Mouse (Mus musculus): Measurements from ENCODE around the gene Tph1. TPM values are rescaled to one million over a fixed set of nuclear protein-coding genes. Genes with fewer than 3 reads are reported as not detected.
"Not testable (repeated sequence)": the region's sequence is repeated elsewhere in the genome, so short reads cannot be mapped to it uniquely, and the experiment has no call there.

The Tph1 gene
- total RNA-seq, 2 experiments from 2014 or later: 0.14 to 0.57 TPM

DNA sequence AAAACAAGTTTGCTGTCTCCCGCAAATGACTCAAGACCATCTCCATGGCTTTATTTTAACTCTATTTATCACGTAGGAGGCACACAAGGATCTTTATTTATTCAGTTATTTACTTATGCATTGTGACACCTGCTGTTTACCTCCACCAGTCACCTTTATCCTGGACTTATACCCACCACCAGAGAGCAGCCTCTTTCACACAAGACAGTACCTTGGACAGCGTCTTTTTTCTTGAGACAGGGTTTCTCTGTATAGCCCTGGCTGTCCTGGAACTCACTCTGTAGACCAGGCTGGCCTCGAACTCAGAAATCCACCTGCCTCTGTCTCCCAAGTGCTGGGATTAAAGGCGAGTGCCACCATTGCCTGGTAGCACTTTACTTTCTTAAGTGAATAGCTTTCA, 22.1 kb downstream of the Tph1 start:
- DNase-seq (ENCODE audit: extremely low spot score in 1 of 2, low spot score in 1 of 2): not testable (repeated sequence)

DNA sequence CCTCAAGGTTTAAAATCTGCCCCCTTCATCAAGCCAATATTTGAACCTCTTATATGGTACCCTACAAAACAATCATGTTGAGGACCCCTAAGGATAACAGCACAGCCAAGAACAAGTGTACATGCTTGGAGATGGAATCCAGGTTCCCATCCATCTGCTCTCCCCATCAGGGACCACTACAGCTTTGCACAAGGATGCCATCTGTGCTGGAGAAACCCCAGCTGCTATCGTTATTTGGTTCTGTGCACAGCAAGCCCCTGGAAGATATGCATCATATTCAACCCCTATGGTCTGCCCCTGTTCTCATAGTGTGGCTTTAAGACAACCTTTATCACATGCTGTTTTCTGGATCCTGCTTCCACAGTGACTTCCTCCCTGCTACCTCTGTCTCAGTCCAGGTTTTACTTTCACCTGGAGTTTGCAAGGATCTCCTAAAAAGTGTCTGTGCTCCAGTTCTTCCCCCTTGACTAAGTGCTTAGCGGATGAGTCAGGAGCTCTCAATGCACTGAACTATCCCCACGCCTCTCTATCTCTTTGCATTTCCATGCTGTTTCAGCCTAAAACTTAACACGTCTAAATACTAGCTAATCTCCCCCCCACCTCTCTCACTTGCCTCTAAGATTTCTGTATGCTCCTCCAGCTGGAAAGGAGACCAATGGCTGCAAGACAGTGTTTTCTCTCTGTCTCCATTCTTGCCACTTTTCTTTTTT, 23.8 kb downstream of the Tph1 start:
- peak in 1 of 2 experiments; percentile 36 for DNase-seq (ENCODE audit: extremely low spot score in 1 of 2, low spot score in 1 of 2)

DNA sequence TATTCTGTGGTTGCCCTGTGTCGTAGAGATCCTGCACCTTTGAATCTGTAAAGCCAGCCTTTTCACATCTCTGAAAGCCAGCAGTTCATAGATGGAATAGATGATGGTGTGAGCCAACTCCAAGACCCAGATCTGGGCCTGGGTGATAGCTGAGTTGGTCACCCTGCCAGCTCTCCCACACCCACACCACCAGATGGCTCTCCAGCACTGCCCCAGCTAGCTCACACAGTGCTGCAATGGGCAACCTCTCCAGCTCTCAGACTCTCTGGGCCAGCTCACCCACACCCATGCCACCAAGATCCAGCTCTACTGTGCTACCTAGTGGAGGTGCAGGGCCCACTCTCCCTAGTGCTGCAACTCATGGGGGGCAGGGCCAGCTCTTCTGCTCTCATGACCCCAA, 29.2 kb downstream of the Tph1 start:
- no peak for DNase-seq (ENCODE audit: extremely low spot score in 1 of 2, low spot score in 1 of 2)

DNA sequence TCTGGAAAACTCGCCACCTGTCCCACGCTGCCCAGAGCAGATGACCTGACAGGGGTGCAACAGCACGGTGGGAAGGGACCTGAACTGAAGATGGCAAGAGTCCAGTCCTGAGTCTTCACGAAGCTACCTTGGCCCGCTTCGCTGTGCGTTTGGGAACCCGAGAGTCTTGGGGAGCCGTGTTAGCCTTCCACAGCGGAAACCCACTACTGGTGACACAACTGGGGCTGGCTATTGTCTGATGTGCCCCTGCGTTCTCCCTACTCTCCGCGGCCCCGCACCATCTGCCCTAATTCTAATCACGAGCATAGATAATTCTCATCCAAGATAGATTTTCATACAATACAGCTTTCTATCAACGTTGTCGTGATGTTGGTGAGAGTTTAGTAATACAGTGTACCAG, 32.3 kb downstream of the Tph1 start:
- DNase-seq (ENCODE audit: extremely low spot score in 1 of 2, low spot score in 1 of 2): no peak

DNA sequence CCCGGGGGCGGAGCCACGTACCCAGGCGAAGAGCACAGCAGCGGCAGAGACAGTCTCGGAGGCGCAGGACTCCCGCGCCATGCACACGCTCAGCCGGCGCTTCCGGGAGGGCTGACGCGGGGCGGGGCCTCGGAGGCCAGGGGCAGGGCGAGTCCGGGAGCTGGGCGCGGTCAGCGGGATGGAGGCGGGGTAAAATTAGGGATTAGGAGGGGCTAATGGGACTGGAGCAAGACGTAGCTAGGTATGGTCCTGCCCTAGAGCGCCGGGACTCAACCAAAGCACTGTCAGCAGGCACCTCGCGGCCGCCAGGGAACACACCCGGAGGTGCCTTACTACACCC, 32.7 kb downstream of the Tph1 start, which contains the start of gene Sergef:
TSS of gene Sergef (minus strand) at position 116 of the 340 bp plus-strand sequence.
- peak; percentile 71 to 79 for DNase-seq (ENCODE audit: extremely low spot score in 1 of 2, low spot score in 1 of 2)

DNA sequence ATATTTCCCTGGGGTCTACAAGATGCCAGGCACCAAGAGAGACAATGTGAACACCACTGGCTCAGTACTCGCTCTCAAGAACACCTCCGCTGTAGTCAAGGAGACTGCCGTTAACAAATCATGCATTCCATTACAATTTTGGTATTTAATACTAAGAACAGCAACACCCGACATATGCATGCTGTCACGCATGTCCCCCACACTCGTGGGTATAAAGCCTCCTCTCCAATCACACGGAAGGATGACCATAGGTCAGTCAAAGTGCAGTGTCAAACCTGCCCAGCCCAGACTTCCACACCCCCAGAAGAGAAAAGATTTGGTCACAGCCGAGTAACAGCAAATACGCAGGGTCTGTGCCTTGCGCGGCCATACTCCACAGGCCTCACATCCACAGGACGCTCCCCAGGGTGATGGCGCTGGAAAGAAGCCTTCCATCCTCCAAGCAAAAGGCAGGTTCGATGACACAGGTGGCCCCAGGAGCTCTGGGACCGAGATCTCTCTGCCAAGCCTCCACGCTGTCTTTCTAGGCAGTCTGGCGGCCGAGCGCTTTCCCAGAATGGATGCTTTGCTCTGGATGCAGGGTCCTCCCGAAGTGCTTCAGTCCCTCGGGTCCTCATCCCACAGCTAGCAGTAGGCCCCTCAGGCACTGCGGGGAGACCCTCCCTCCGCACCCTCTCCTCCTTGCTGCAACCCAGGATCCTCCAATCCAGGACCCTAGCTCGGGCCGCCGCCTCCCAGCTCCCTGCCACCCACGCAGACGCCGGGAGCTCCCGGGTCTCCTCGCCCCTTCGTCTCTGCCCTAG, 33.2 kb downstream of the Tph1 start:
- DNase-seq (ENCODE audit: extremely low spot score in 1 of 2, low spot score in 1 of 2): peak in 1 of 2 experiments; percentile 40

DNA sequence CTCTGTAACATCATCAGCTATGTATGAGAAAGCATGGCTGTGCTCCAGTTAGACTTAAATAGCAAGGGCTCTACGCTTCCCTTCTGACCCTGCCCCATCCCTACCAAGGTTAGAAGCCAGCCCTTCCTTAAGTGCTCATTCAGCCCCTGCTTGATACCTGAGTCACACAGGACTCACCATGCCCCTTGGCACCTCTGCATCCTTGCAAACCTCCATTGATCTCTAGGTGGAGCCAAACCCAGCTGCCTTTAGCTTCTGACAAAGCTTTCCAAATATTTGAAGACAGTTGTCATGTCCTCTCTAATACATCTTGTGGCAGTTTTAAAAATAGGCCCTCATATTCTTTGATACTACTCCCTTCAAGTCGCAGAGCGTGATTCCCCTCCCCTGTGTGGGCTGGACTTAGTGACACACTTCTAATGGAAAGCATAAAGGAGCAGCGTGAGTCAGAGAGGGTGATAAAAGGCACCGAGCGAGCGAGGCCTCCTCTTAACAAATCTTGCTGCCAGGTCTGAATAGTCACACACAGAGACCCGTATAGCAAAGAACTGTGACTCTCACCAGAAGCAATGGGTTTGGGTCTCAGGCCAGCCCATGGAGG, 43.9 kb downstream of the Tph1 start:
- no peak for DNase-seq (ENCODE audit: extremely low spot score in 1 of 2, low spot score in 1 of 2)

DNA sequence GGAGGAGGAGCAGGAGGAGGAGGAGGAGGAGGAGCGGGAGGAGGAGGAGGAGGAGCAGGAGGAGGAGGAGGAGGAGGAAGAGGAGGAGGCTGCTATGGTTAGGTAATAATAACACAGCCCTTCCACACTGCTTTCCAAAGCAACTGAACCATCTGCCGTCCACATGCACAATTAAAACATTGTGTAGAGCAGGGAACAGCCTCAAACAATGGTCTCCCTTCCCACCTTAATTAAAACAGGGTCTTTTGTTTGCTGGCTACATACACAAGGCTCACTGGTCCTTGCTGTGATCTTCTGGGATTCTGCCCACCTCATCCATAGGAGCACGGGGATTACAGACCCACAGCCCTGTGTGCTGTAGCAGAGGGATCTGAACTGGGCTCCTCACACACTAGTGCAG, 48.4 kb downstream of the Tph1 start:
- DNase-seq (ENCODE audit: extremely low spot score in 1 of 2, low spot score in 1 of 2): no peak

DNA sequence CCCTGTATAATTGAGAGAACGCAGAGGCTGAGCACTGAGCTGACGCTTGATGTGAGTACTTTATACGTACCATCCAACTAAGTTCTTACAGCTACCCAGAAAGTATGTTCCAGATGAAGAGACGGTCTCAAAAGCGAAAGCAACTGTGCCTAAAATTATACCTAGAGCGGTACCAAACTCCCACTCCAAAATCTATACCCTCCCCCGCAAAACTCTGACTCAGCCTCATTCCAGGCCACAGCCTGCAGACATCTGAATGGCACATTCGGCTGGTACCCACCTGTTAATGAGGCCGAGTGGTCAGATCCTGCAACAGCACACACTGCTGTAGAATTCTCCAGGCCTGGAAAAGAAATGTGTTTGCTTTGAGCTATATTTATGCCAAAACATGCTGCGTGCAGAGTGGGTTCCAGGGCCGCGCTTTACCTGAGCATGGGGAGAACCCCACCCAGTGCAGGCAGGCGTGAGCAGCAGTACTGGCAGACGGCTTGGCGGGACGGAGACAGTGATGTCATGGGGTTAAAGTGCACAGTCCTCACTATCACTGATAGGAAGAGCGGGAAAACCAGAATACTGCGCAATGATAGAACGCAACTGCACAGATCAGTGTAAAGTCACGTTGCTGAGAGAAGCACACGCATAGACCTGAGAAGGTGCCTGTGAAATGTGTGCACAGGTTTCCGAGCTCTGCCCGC, 53.8 kb downstream of the Tph1 start:
- DNase-seq (ENCODE audit: extremely low spot score in 1 of 2, low spot score in 1 of 2): no peak

DNA sequence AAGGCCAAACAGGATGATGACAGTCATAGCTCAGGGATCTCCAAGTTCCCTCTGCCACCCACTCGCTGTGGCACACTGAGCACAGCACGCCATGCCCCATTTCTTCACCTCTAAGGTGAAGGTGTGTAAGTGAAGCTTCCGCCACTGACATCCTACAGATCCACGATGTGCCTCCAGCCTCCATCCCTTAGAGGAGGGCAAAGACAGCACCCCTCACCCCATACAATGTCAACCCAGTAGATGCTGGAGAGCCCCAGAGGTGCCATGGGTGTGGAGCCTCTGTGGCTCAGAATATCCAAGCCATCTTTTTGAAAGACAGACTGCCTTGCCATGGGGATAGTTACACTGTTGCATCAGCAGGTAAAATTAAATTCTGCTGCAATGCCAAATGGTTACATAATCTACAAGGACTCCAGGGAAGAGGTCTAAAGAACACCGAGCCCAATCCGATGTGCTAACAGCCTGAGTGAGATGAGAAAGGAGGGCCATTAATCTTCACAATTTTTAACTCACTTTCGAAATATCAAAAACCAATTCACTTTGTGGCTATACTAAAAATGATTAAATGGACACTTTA, 55.8 kb downstream of the Tph1 start:
- DNase-seq (ENCODE audit: extremely low spot score in 1 of 2, low spot score in 1 of 2): no peak

DNA sequence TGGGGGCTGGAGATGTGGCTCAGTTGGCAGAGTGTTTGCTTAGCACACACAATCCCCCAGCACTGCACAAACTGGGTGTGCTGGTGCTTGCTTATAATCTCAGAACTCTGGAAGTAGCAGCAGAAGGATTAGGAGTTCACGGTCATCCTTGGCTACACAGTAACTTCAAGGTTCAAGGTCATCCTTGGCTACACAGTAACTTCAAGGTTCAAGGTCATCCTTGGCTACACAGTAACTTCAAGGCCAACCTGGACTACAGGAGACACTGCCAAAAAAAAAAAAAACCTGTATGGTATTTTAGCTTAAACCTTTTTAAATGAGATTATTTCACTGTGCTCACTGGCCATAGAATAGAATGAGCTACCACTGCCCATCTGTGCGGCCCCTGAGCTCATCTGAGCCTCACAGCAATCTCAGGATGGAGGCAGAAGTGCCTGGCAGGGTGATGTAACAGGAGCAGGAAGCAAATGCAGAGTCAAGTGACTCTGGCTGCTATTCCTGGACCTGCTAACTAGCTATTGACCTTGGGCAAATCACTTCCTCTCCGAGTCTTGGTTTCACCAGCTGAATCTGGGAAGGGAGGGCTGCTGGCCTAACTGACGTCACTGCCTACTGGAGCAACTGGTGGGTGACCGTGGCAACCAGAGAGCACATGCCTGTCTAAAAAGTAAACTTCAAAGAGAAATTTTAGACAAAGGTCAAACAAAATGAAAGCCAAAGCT, 56.9 kb downstream of the Tph1 start:
- no peak for DNase-seq (ENCODE audit: extremely low spot score in 1 of 2, low spot score in 1 of 2)

DNA sequence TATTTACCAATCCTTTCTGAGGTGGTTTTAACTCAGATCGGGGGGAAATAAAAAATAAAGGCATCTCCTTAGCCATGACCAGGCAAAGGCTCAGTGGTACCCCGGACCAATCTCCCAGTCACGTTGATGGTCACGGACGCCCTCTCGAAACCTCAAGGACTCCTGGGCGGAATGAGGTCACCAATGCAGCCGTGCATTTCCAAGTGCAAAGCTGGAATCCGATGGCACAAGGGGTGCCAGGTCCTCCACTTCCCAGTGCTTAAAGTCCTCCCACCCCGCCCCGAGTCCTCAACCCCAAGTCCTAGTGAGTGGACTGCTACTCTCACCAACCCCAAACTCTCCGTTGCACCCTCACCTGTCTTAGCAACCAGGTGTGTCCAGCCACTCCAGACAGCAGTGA, 58.1 kb downstream of the Tph1 start:
- DNase-seq (ENCODE audit: extremely low spot score in 1 of 2, low spot score in 1 of 2): no peak

DNA sequence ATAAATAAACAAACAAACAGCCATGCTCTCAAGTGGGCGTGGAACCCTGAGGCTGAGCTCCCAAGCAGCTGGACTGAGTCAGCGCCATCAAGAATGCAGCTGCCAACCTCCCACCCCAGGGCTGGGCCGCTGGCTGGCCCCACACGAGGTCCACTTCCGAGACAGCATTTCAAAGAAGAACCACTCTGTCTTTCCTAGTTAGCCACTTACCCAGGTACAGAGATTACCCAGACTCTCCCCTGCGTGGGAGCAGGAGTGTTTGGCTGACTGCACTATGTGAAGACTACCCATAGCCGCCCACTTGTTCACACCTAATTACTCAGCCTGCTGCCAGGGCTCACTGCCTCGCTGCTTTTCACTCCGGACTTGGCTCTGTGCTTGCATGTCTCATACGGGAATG, 59.2 kb downstream of the Tph1 start:
- no peak for DNase-seq (ENCODE audit: extremely low spot score in 1 of 2, low spot score in 1 of 2)

DNA sequence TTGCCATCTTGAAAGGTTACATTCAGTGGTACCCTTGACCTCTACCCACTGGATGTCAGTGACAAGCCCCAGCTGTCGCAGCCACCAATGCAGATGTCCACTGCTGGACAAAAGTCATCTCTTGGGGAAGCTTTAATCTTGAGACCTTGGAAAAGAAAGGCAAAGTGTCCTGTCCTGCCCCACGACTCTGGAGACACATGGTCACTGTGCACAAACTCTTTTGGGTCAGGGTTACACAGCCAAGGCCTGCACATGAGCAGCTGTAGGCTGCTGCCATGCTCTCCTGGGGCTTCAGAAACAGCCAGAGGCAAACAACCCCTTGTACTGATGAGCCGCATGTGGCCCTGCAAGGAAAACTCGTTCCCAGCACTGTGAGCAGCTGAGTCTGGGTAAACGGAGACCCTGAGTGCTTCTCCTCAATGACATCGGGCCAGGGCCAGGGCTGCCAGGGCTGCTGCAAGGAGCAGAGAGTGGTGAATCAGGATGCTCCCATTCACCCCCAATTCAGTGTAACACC, 59.9 kb downstream of the Tph1 start:
- no peak for DNase-seq (ENCODE audit: extremely low spot score in 1 of 2, low spot score in 1 of 2)

DNA sequence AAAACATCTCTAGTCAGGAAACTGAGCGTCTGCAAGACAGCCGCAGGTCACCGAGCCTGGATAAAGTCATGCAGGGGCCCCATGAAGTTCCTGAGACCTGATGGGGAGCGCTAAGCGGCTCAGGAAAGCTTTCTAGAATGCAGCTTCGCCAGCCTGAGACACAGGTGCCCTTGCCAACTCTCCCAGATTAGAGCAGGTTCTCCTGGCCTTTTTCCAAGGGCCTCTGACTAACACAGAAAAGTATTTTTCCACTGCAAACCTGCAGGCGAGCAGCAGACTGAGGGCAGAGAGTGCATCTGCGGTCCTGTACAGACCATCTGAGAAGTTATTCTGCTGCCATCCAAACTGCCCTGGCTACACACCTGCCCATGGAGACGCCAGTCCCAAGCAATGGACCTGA, 60.4 kb downstream of the Tph1 start:
- DNase-seq (ENCODE audit: extremely low spot score in 1 of 2, low spot score in 1 of 2): no peak

DNA sequence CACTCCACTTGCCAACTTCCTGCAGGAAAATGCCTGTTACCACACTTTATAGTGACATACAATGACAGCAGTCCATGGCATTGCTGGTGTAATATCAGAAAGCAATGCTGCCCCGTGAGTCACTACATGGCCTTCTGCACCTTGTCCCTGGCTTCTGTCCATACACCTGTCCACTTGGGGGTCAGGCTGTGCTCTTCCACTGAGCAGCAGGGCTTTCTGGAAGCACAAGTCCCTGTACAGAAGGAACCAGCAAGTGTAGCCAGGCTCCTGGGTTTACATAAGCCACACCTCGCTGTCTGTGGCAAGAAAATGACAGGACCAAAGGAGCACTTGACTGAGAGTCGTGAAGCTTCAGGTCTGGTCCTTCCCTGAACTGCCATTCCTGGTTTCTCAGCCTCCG, 63.0 kb downstream of the Tph1 start:
- DNase-seq (ENCODE audit: extremely low spot score in 1 of 2, low spot score in 1 of 2): no peak

DNA sequence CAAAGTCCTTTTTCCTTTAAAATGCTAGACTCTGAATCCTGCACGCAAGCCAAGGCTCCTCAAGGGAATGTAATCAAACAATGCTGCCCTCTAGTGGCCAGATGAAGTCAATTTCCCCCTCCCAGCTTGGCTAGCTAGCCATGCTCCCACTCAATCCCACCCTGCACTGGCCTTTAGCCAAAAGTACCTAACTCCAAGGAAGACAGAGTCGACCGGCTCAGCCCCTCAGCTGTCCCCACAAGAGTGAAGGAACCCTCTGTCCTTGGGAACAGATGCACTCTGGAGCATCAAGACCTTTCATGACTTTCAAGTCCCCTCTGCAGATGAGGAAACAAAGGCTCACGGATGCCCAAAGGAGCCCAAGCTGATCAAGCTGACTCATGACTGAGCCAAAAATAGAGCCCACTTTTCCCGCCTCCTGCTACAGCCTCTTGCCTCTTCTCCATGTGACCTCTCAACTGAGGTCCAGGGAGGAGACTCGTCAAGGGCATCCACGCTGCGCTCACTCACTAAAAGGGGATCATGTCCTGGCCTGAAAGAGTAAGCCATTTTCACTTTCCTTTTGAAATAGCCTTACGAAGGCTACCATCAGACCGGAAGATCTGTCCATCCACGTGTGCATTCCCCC, 64.8 kb downstream of the Tph1 start:
- DNase-seq (ENCODE audit: extremely low spot score in 1 of 2, low spot score in 1 of 2): peak in 1 of 2 experiments; percentile 67

DNA sequence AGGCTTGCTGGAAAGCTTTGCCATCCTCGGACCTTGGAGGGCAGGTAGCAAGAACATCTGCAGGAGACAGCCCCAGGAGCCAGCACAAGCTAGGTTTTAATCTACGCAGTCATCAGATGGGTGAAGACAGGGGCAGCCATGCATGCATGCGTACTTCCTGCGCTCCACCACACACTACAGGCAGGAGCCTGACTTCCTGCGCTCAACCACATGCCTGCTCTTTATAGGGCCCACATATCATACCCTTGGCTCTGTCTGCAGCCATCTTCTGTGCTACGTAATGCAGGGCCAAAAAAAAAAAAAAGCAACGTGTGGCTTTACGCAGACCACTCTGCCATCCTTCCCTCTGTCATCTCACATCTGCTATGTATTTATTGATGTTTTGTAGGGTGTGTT, 65.3 kb downstream of the Tph1 start:
- no peak for DNase-seq (ENCODE audit: extremely low spot score in 1 of 2, low spot score in 1 of 2)

DNA sequence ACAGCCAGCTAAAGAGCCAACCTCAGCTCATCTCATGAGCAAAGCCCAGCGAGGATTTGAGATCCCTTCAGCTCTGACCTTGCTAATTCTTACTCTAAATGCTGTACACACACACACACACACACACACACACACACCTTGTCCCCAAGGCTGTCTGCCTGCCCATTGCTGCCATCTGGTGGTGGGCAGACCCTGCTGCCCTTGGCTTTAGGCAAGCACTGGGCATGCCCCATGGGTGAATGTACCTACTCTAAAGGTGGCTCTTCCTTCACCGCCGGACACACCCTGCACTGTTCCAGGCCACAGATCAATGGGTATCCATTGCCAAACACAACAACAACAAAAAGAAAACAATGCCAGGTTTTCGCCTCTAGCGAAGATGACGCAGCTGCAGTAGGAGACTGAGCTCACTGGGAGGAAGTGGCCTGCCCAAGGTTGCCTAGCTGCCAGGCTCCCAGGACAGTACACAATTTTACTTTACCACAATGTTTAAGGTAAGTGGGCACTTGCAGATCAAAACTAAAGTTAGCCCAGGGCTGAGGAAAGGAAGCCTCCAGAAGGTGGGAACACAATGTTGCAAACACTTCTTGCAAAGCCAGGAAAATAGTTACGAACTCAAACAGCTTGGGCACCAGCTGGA, 65.8 kb downstream of the Tph1 start:
- peak; percentile 58 to 83 for DNase-seq (ENCODE audit: extremely low spot score in 1 of 2, low spot score in 1 of 2)
